Mouse (Mus musculus) liver, embryonic 15.5 days (tissue): ENCODE results near the gene Gon7. TPM values are rescaled to one million over a fixed set of nuclear protein-coding genes. Genes with fewer than 3 reads are reported as not detected.

ENCODE experiments used
- ATAC-seq: fragments of 200-750 bp; cut with Nextera tagmentation; 2 replicates; pipeline ENCODE4 v1.8.0; 2017; ENCODE audit warnings: moderate number of reproducible peaks, mild to moderate bottlenecking, moderate library complexity; ENCODE audit not compliant: insufficient read depth
- H3K27ac ChIP-seq: fragments of 300-500 bp; sonication (generic); replicated peaks from 2 replicates; pipeline ENCODE4 v1.5.1; 2015; ENCODE audit warnings: mild to moderate bottlenecking, inconsistent platforms
- H3K27me3 ChIP-seq: fragments of 300-500 bp; sonication (generic); 2 replicates; pipeline ENCODE4 v1.6.1; 2015; ENCODE audit warnings: mild to moderate bottlenecking, inconsistent platforms
- H3K36me3 ChIP-seq: fragments of 300-500 bp; sonication (generic); replicated peaks from 2 replicates; pipeline ENCODE4 v1.6.1; 2015; ENCODE audit warnings: moderate library complexity, mild to moderate bottlenecking, inconsistent platforms
- H3K4me1 ChIP-seq: fragments of 300-500 bp; sonication (generic); replicated peaks from 2 replicates; pipeline ENCODE4 v1.6.1; 2015; ENCODE audit warnings: inconsistent platforms
- H3K4me2 ChIP-seq: fragments of 300-500 bp; sonication (generic); 2 replicates; pipeline ENCODE4 v1.6.1; 2015; ENCODE audit warnings: moderate library complexity, mild to moderate bottlenecking, inconsistent platforms
- H3K4me3 ChIP-seq: fragments of 300-500 bp; sonication (generic); replicated peaks from 2 replicates; pipeline ENCODE4 v1.5.1; 2015; ENCODE audit warnings: mild to moderate bottlenecking, inconsistent platforms
- H3K9ac ChIP-seq: fragments of 300-500 bp; sonication (generic); 2 replicates; pipeline ENCODE4 v1.6.1; 2015; ENCODE audit warnings: moderate library complexity, mild to moderate bottlenecking, inconsistent platforms
- H3K9me3 ChIP-seq: fragments of 300-500 bp; sonication (generic); replicated peaks from 2 replicates; pipeline ENCODE4 v1.6.1; 2016; ENCODE audit warnings: inconsistent platforms
- WGBS: fragments of 180-500 bp; shearing (Covaris S2); methylation state at CpG from one replicate; pipeline ENCODE4 v1.1.7; 2015; ENCODE audit warnings: mixed read lengths; ENCODE audit not compliant: insufficient replicate concordance; 5-methylcytosine and 5-hydroxymethylcytosine counted together
- polyA plus RNA-seq: library from polyadenylated mRNA; unstranded; fragments of >200 nt; fragmentation: Nextera tagmentation; extraction: Ambion mirVana; gene quantifications from 2 replicates; pipeline ENCODE4 v1.2.1, GENCODE M21; 2015

Gon7 gene
- polyA plus RNA-seq, result 12.7 and 12.8 TPM in 2 replicates

DNA sequence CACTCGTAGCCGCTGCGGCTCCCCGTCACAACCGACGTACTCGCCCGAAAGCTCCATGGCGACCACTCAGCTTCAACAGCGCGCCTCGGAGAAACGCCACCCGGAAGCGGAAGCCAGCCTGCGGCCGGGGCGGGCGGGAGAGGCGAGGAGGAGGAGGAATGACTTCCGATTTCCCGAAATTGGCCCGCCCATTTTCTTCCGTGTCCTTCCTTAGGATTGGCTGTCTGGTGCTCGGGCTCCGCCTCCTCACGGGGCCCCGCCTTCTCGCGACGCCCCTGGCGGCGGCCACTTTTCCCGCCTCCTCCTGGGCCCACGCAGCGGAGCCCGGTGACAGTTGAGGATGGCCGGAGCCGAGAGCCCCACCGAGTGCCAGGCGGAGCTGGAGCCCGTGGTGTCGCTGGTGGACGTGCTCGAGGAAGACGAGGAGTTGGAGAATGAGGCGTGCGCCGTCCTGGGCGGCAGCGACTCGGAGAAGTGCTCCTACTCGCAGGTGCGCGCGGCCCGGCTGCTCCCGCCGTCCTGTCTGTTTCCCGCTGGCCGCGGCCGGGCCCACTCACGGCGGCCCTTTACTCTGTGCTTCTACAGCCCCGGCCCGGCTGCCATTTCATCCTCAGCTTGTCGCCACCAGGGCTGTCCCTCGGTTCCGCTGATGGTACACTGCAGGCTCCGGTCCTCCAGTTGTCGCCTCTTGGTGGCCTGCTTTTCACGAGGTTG, at the start of gene Gon7, which contains the start of the genes Gm28051 and Ubr7:
Gon7 (minus strand) TSS at position 115 of the 714 bp plus-strand sequence.
Gm28051 (minus strand) TSS at position 77 of the 714 bp plus-strand sequence.
Ubr7 (plus strand) TSS at position 279 of the 714 bp plus-strand sequence.
- H3K36me3 ChIP-seq, result peaks cover 14% of the 10 kb centered on the region
- peak within 1 kb of the TSS; percentile 80 for H3K9ac ChIP-seq
- H3K4me2 ChIP-seq, result peak within 1 kb of the TSS; percentile 83
- H3K27me3 ChIP-seq, result no peaks in the 10 kb centered on the region
- ATAC-seq, result peak; percentile 95
- WGBS, result under 1% methylated on average over 73 of the region's 73 CpGs
- peak within 1 kb of the TSS; percentile 84 for H3K27ac ChIP-seq
- peak within 1 kb of the TSS; percentile 80 for H3K4me3 ChIP-seq
- H3K9me3 ChIP-seq, result no peaks in the 10 kb centered on the region
- peaks cover 41% of the 10 kb centered on the region for H3K4me1 ChIP-seq

DNA sequence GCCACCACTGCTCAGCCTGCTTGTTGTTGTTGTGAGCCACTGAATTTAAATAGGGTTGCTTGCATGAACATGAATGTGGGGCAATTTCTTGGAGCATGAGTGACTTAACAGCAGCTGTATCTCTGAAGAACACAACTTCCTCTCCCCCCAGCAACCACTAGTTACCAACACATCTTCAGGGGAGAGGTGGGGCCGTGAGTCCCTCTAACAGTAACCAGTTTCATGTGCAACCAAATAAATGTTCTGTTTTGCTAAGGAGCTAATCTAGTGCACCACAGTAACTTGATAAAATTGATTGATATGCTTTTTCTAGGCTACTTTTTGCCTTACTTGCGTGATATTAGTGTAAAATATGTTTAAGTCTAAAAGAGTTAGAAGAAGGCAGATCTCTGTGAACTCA, 41.9 kb upstream of the Gon7 start:
- no peaks in the 10 kb centered on the region for H3K27me3 ChIP-seq
- no peaks in the 10 kb centered on the region for H3K9me3 ChIP-seq
- H3K4me3 ChIP-seq, result no peak overlapping the region
- no peak overlapping the region for H3K9ac ChIP-seq
- H3K27ac ChIP-seq, result no peak overlapping the region
- no peak for ATAC-seq
- 39% methylated on average over 2 of the region's 2 CpGs for WGBS
- H3K36me3 ChIP-seq, result peaks cover 13% of the 10 kb centered on the region
- H3K4me2 ChIP-seq, result no peak overlapping the region
- no peaks in the 10 kb centered on the region for H3K4me1 ChIP-seq

DNA sequence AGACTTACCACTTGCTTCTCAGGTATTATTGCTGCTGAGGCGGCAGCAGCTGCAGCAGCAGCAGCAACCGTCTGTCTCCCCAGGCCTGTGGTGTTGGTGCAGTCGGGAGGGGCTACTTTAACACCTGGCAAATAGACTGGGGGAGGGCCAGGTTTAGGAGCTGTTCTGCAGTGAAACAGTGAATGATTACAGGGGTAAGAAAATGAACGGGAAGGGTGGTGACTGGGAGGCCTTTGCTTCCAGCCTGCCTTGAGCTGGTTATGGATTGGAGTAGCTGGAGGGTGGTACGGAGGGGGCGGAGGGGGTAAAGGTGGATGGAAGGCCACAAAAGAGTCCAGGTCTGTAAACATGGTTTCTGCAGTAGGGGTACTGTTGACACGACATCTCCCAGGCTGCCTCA, 30.3 kb upstream of the Gon7 start:
- peak overlapping the region; percentile 36 for H3K4me2 ChIP-seq

DNA sequence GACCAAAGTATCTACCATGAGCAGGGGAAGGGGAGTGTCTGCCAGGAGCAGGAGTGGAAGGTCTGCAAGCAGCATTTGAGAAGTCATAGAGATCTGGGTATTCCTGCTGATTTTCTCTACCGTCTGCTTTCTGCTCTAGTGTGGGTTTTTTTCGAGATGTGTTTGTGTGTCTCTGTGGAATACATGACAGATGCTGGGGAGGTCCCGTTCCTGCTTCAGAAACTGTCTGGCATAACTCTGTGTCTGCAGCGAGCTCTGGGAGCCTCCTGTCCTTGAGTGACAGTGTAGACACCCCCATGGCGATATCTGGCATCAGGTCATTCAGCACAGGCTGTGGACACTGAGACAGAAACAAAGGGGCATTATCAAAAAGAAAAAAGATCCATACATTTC, 28.0 kb upstream of the Gon7 start:
- Histone ChIP-seq H3K27me3 (no peaks in the 10 kb centered on the region), H3K4me3 (no peak overlapping the region), H3K36me3 (peaks cover 57% of the 10 kb centered on the region), H3K27ac (no peak overlapping the region; the same call in 1 of the 2 replicates), H3K4me2 (peak overlapping the region; percentile 7; the same call in 1 of the 2 replicates), H3K9ac (no peak overlapping the region), H3K4me1 (no peaks in the 10 kb centered on the region), H3K9me3 (no peaks in the 10 kb centered on the region)
- no peak for ATAC-seq
- 76% methylated on average over 5 of the region's 5 CpGs for WGBS

More for the DNA sequence above, 30.3 kb upstream of the Gon7 start:
- ATAC-seq, result peak; percentile 86
- Histone ChIP-seq H3K9ac (no peak overlapping the region), H3K27me3 (no peaks in the 10 kb centered on the region), H3K9me3 (no peaks in the 10 kb centered on the region), H3K27ac (peak overlapping the region; percentile 56), H3K4me1 (no peaks in the 10 kb centered on the region), H3K36me3 (peaks cover 74% of the 10 kb centered on the region), H3K4me3 (no peak overlapping the region; the same call in 1 of the 2 replicates)
- WGBS, result 74% methylated on average over 7 of the region's 7 CpGs

DNA sequence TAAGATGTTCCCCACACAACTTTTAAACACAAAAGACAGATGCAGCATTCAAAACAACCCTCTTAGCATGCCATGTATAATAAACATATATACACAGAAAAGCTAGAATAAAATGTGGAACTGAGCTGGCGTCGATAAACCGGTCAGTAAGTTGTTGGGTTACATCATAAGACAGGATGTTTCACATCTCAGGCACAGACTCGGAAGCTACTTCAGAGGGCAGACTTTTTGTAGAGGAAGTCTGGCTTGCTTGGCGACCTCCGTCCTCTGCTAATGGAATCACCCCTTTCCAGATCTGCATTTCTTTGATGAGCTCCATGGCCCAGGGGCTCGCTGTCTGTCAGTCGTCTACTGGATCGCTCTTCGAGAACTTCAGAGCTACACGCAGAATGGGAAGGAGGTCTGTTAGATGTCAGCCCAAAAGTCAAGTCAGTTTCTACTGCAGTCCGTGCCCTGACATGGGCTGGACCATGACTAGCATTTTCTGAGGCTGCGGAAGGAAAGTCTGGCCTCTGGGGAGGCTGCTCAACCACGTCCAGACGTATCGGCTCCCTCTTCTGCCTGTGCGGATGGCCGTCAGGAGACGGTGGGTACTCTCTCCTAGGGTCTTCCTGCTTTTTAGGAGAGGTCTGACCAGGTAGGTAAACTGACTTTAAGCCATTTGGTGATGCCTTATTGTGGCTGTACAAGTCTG, 27.4 kb upstream of the Gon7 start:
- peaks cover 51% of the 10 kb centered on the region for H3K36me3 ChIP-seq
- no peak overlapping the region for H3K4me3 ChIP-seq
- H3K27ac ChIP-seq, result no peak overlapping the region; the same call in 1 of the 2 replicates
- WGBS, result 83% methylated on average over 19 of the region's 19 CpGs
- no peak overlapping the region for H3K9ac ChIP-seq
- no peaks in the 10 kb centered on the region for H3K4me1 ChIP-seq
- peak overlapping the region; percentile 7; the same call in 1 of the 2 replicates for H3K4me2 ChIP-seq
- no peaks in the 10 kb centered on the region for H3K27me3 ChIP-seq
- no peak for ATAC-seq
- H3K9me3 ChIP-seq, result no peaks in the 10 kb centered on the region

DNA sequence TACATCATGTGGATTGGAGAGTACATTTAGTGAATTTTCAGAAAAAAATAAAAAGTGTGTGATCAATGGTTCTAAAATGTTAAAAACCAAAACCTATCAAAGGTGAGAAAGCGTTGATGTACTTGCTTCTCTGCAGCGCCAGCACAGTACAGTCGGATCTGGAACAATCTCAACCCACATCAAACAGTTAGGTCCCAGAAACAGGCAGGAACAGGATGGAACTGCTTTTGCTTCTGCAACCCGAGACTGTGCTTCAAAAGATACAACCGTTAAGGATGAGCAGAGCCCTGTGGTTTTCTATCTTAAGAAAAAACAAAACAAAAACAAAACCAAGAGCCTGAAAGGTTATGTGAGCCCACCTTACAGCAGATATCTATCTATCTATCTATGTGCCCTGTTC, 25.2 kb upstream of the Gon7 start:
- Histone ChIP-seq H3K9me3 (no peaks in the 10 kb centered on the region), H3K36me3 (peaks cover 41% of the 10 kb centered on the region), H3K4me2 (no peak overlapping the region), H3K4me1 (no peaks in the 10 kb centered on the region), H3K27me3 (no peaks in the 10 kb centered on the region), H3K4me3 (no peak overlapping the region), H3K9ac (no peak overlapping the region), H3K27ac (no peak overlapping the region)
- 74% methylated on average over 5 of the region's 5 CpGs for WGBS
- no peak for ATAC-seq

DNA sequence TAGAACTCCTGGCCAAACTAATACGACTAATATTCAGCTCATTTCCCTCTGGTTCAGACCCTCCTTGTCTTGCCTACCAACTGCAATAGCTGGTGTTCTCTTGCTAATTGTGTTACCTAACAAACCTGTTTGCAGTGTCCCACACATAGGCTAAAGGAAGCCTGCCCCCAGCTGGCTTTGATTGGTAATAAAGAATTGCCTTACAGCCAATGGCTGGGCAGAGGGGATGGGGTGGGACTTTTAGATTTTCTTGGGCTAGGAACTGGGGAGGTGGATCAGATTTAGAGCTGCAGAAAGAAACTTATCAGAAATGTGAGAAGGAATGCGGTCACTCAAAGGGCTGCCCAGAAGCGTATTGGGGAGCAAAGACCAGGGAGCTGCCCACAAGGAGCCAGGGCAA, 21.8 kb upstream of the Gon7 start:
- 0 out of 2 replicates have a peak, but pooled peaks have one; percentile 12 for ATAC-seq
- Histone ChIP-seq H3K27ac (no peak overlapping the region), H3K27me3 (no peaks in the 10 kb centered on the region), H3K4me3 (no peak overlapping the region), H3K4me2 (no peak overlapping the region), H3K9ac (no peak overlapping the region), H3K36me3 (peaks cover 46% of the 10 kb centered on the region), H3K9me3 (no peaks in the 10 kb centered on the region), H3K4me1 (no peaks in the 10 kb centered on the region)
- 40% methylated on average over 3 of the region's 3 CpGs for WGBS

DNA sequence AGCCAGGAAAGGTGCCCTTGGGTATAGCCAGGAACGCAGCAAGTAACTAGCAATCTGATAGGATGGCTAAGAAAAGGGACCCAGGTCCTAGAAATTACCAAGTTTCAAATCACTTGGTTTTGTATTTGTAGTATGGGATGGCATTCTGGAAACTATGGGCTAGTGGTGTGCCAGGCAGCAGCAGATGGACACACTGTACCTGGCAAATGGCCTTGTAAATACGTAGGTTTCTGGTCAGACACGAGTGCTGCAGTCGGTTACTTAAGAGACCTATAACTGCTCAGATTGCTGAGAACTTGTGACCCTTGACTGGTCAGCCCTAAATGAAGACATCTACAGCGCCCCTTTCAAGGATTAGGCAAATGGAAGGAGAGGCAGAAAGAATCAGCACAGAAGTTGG, 20.5 kb upstream of the Gon7 start:
- H3K36me3 ChIP-seq, result peaks cover 50% of the 10 kb centered on the region
- no peaks in the 10 kb centered on the region for H3K4me1 ChIP-seq
- 88% methylated on average over 5 of the region's 5 CpGs for WGBS

DNA sequence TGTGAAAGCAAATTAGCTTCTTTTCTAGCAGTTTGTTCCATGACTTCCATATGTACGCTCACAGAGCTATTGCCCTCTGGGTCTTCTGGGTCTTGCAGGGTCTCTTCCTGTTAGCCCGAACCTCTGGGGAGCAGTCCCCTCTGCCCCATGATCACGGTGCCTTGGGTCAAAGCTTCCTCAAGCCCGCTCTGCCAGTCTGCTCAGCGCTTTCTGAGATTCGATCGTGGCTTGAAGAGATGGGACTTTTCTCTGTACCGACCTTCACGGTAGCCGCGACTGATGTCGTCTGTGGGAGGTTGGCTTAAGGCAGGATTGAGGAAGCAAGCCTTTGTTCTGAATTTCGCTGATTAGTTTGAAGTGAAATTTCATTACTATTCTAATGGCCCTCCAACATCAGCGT, 18.4 kb upstream of the Gon7 start:
- peaks cover 66% of the 10 kb centered on the region for H3K36me3 ChIP-seq
- no peaks in the 10 kb centered on the region for H3K4me1 ChIP-seq
- ATAC-seq, result no peak
- H3K4me2 ChIP-seq, result no peak overlapping the region
- H3K4me3 ChIP-seq, result no peak overlapping the region
- H3K9ac ChIP-seq, result no peak overlapping the region
- no peak overlapping the region for H3K27ac ChIP-seq
- 81% methylated on average over 14 of the region's 14 CpGs for WGBS
- H3K9me3 ChIP-seq, result no peaks in the 10 kb centered on the region
- H3K27me3 ChIP-seq, result no peaks in the 10 kb centered on the region

More for the DNA sequence above, 20.5 kb upstream of the Gon7 start:
- no peaks in the 10 kb centered on the region for H3K27me3 ChIP-seq
- no peak overlapping the region for H3K4me2 ChIP-seq
- ATAC-seq, result no peak
- no peak overlapping the region for H3K4me3 ChIP-seq
- H3K9ac ChIP-seq, result no peak overlapping the region
- H3K9me3 ChIP-seq, result no peaks in the 10 kb centered on the region
- no peak overlapping the region for H3K27ac ChIP-seq

DNA sequence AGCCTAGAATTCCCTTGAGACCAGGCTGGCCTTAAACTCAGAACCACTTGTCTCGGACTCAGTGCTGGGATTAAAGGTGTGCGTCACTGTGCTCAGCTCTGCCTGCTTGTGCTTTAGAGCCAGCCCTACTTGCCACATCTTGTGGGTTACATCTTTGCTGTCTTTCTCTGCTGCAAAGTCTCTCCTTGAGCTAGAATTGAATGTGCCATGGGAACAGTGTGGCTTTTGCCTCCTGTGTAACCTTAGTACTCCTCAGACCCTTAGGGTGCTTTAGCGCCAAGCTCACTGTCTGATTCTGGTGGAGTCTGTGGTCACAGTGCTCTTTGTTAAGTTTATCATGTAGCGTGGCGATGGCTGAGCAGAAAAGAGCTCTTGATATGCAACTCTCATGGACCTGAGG, 15.1 kb upstream of the Gon7 start:
- no peak for ATAC-seq
- Histone ChIP-seq H3K4me1 (no peaks in the 10 kb centered on the region), H3K36me3 (peaks cover 92% of the 10 kb centered on the region), H3K9ac (no peak overlapping the region), H3K27me3 (no peaks in the 10 kb centered on the region), H3K9me3 (no peaks in the 10 kb centered on the region), H3K4me3 (no peak overlapping the region), H3K4me2 (no peak overlapping the region), H3K27ac (no peak overlapping the region)
- 80% methylated on average over 5 of the region's 5 CpGs for WGBS

DNA sequence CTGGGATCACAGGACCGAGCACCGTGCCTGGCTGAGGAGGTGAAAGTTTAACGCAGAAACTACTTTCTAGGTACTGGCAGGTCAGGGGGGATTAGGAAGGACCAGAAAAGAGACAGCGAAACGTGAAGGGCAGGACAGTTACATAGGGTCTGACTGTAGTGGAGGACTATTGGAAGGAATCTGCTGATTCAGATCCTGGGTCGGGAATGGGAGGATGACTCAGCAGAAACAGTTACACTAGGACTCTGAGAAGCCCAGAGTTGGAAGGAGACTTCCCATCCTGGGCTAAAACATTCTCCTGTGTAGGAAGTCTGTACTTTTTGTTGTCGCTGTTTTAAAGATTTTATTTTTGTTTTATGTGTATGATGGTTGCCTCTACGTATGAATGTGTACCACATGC, 14.0 kb upstream of the Gon7 start:
- 83% methylated on average over 8 of the region's 8 CpGs for WGBS
- Histone ChIP-seq H3K27ac (no peak overlapping the region), H3K4me2 (no peak overlapping the region), H3K9me3 (no peaks in the 10 kb centered on the region), H3K9ac (no peak overlapping the region), H3K4me1 (no peaks in the 10 kb centered on the region), H3K36me3 (peaks cover 94% of the 10 kb centered on the region), H3K4me3 (no peak overlapping the region), H3K27me3 (no peaks in the 10 kb centered on the region)
- ATAC-seq, result no peak
